Mouse (Mus musculus) limb, embryonic 12.5 days (tissue): ENCODE measurements around the gene Actl7b. TPM values are rescaled to one million over a fixed set of nuclear protein-coding genes. Genes with fewer than 3 reads are reported as not detected.

ENCODE experiments used
- ATAC-seq: fragments of 200-750 bp; cut with Nextera tagmentation; 2 replicates; pipeline ENCODE4 v1.8.0; 2017; ENCODE audit warnings: low read depth, moderate TSS enrichment; ENCODE audit not compliant: insufficient number of reproducible peaks, insufficient read depth, low FRiP score, low TSS enrichment
- H3K27ac ChIP-seq: fragments of 300-500 bp; sonication (generic); 2 replicates; pipeline ENCODE4 v1.5.1; 2016; ENCODE audit warnings: mild to moderate bottlenecking, moderate library complexity
- H3K27me3 ChIP-seq: fragments of 300-500 bp; sonication (generic); 2 replicates; pipeline ENCODE4 v1.6.1; 2016; ENCODE audit warnings: mild to moderate bottlenecking, moderate library complexity
- H3K36me3 ChIP-seq: fragments of 300-500 bp; sonication (generic); 2 replicates; pipeline ENCODE4 v1.6.1; 2016; ENCODE audit warnings: mild to moderate bottlenecking, moderate library complexity
- H3K4me1 ChIP-seq: fragments of 300-500 bp; sonication (generic); replicated peaks from 2 replicates; pipeline ENCODE4 v1.6.1; 2016
- H3K4me2 ChIP-seq: fragments of 300-500 bp; sonication (generic); 2 replicates; pipeline ENCODE4 v1.6.1; 2016; ENCODE audit warnings: mild to moderate bottlenecking, moderate library complexity
- H3K4me3 ChIP-seq: fragments of 300-500 bp; sonication (generic); replicated peaks from 2 replicates; pipeline ENCODE4 v1.5.1; 2016; ENCODE audit warnings: mild to moderate bottlenecking
- H3K9ac ChIP-seq: fragments of 300-500 bp; sonication (generic); replicated peaks from 2 replicates; pipeline ENCODE4 v1.6.1; 2016; ENCODE audit warnings: mild to moderate bottlenecking, moderate library complexity
- H3K9me3 ChIP-seq: fragments of 300-500 bp; sonication (generic); 2 replicates; pipeline ENCODE4 v1.6.1; 2016; ENCODE audit warnings: mild to moderate bottlenecking, moderate library complexity
- WGBS: fragments of 180-500 bp; shearing (Covaris S2); methylation state at CpG from one replicate; pipeline ENCODE4 v1.1.7; 2016; 5-methylcytosine and 5-hydroxymethylcytosine counted together
- polyA plus RNA-seq: library from polyadenylated mRNA; unstranded; fragments of >200 nt; fragmentation: Nextera tagmentation; extraction: Ambion mirVana; gene quantifications from 2 replicates; pipeline ENCODE4 v1.2.1, GENCODE M21; 2016

The Actl7b gene
- 0.19 TPM in 1 of 2 replicates, not detected in the other for polyA plus RNA-seq

DNA sequence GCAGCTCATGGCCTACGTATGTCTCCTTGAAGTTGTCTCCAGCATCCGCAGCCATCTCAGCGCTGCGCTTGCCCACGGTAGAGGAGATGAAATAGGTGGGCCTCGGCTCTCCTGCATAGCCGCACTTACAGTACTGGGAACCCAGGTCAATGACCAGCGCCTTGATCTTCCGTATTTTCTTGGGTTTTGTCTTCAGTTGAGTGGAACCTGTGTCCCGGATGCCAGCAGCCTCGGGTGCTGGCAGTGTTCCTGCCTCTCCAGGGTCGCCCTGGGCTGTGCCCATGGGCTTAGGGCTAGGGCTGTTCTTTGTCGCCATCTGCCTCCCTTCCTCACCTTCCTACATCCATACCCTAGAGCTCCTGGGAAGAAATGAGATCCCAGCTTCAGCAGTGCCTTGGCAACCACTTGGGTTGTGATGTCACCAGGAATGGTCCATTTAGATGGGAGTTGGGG lies at the start of gene Actl7b:
TSS of gene Actl7b (minus strand) at position 403 of the 453 bp plus-strand sequence.
- 93% methylated on average over 13 of the region's 13 CpGs for WGBS
- no peak for ATAC-seq

DNA sequence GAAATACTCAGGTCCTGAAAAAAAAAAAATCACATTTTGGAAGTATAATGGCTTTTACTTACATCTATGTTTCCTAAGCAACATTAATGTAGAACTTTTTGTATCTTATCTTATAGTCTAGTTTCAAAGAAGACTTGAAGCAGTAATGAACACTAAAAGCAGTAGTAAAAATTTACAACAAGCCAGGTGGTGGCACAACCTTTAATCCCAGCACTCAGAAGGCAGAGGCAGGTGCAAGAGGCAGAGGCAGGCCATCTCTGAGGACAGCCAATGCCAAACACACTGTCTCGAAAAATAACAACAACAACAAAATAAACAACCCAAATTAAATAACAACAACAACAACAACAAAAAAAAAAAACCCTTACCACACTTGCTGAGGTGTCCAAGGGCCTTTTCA lies 29.8 kb upstream of the Actl7b start:
- no peak overlapping the region for H3K27ac ChIP-seq
- no peak overlapping the region for H3K4me2 ChIP-seq
- no peaks in the 10 kb centered on the region for H3K4me1 ChIP-seq
- H3K36me3 ChIP-seq, result peaks cover 92% of the 10 kb centered on the region
- no peak overlapping the region for H3K4me3 ChIP-seq
- H3K9me3 ChIP-seq, result no peaks in the 10 kb centered on the region
- H3K9ac ChIP-seq, result no peak overlapping the region
- H3K27me3 ChIP-seq, result no peaks in the 10 kb centered on the region
- ATAC-seq, result no peak
- WGBS, result 68% methylated on average over 1 of the region's 1 CpGs

More for the DNA sequence above, at the start of gene Actl7b:
- no peak within 1 kb of the TSS for H3K4me2 ChIP-seq
- H3K27me3 ChIP-seq, result no peaks in the 10 kb centered on the region
- no peak within 1 kb of the TSS for H3K9ac ChIP-seq
- H3K36me3 ChIP-seq, result peaks cover 25% of the 10 kb centered on the region
- H3K4me3 ChIP-seq, result no peak within 1 kb of the TSS
- no peaks in the 10 kb centered on the region for H3K9me3 ChIP-seq
- no peak within 1 kb of the TSS for H3K27ac ChIP-seq
- H3K4me1 ChIP-seq, result no peaks in the 10 kb centered on the region

DNA sequence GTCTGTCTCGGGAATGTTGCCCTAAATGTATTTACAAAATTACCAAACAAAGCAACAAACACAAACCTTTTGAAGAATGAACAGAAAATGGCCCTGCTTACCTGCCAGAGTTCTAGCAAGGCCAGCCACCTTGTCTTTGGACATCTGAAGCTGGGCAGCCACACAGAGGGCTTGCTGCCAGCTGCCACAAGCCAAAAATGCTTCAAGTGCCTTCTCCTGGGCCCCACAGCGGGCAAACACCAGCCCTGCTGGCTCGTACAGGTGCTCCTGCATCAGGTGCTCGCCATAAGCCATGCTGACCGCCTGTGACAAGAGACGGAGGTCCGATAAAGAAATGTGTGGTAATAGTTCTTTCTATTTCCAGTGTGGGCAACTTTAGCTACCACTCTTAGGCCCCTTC lies 27.7 kb upstream of the Actl7b start:
- Histone ChIP-seq H3K36me3 (peaks cover 98% of the 10 kb centered on the region), H3K27me3 (no peaks in the 10 kb centered on the region), H3K9ac (no peak overlapping the region), H3K4me2 (no peak overlapping the region), H3K4me1 (no peaks in the 10 kb centered on the region), H3K9me3 (no peaks in the 10 kb centered on the region), H3K27ac (no peak overlapping the region), H3K4me3 (no peak overlapping the region)
- ATAC-seq, result no peak
- 94% methylated on average over 7 of the region's 7 CpGs for WGBS

GRCm38 (mm10) chr4:56767861-56768284 lies 26.6 kb upstream of the Actl7b start:
- no peak overlapping the region for H3K4me3 ChIP-seq
- WGBS, result 68% methylated on average over 5 of the region's 5 CpGs
- no peak overlapping the region for H3K4me2 ChIP-seq
- no peak overlapping the region for H3K27ac ChIP-seq
- H3K4me1 ChIP-seq, result no peaks in the 10 kb centered on the region
- no peaks in the 10 kb centered on the region for H3K9me3 ChIP-seq
- peaks cover 96% of the 10 kb centered on the region for H3K36me3 ChIP-seq
- no peak overlapping the region for H3K9ac ChIP-seq
- no peak for ATAC-seq
- no peaks in the 10 kb centered on the region for H3K27me3 ChIP-seq

DNA sequence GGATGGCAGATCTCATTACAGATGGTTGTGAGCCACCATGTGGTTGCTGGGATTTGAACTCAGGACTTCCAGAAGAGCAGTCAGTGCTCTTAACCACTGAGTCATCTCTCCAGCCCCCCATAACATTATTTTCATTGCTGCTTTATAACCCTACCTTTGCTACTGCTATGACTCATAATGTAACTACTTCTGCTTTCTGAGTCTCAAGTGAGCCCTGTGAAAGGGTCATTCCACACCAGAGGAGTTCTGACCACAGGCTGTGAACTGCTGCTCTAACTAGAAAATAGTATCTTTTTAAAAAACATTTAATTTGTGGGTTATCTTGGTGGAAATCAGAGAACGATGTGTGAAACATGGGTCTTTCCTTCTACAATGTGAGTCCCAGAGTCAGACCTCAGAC lies 16.4 kb upstream of the Actl7b start:
- H3K9ac ChIP-seq, result no peak overlapping the region
- 93% methylated on average over 1 of the region's 1 CpGs for WGBS
- H3K4me3 ChIP-seq, result no peak overlapping the region
- no peak for ATAC-seq
- H3K27me3 ChIP-seq, result no peaks in the 10 kb centered on the region
- no peak overlapping the region for H3K27ac ChIP-seq
- no peaks in the 10 kb centered on the region for H3K9me3 ChIP-seq
- H3K36me3 ChIP-seq, result peaks cover 98% of the 10 kb centered on the region
- H3K4me1 ChIP-seq, result no peaks in the 10 kb centered on the region
- no peak overlapping the region for H3K4me2 ChIP-seq

DNA sequence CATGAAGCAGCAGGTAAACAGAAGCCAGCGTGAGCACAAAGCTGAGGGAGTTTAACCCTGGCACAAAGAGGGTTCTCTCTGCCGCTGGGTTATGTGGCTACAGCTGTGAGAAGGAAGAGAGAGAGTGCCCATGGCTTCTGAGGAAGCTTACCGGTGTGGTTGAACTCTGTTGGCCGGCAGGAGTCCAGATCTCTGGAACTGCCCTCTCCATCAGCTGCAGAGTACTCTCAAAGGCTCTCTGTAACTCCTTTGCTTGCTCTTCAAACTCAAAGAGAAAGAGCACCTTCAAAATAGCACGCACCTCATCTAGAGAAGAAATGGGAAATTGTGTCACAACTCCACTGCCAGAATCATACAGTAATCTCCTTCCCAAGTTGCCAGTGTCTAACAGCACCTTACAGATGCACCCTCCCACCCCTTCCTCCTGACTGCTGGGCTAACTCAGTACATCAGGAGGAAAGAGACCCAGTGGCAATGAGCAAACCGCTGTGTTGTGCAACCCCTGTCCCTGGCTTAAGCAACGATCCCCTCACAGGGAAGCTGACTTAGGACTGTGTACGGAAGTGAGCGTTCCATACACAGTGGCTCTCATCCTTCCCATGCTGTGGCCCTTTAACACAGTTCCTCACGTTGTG lies 15.8 kb upstream of the Actl7b start:
- Histone ChIP-seq H3K4me2 (no peak overlapping the region), H3K27me3 (no peaks in the 10 kb centered on the region), H3K4me3 (no peak overlapping the region), H3K4me1 (no peaks in the 10 kb centered on the region), H3K9ac (no peak overlapping the region), H3K36me3 (peaks cover 93% of the 10 kb centered on the region), H3K27ac (no peak overlapping the region), H3K9me3 (no peaks in the 10 kb centered on the region)
- ATAC-seq, result no peak
- WGBS, result 91% methylated on average over 10 of the region's 10 CpGs

DNA sequence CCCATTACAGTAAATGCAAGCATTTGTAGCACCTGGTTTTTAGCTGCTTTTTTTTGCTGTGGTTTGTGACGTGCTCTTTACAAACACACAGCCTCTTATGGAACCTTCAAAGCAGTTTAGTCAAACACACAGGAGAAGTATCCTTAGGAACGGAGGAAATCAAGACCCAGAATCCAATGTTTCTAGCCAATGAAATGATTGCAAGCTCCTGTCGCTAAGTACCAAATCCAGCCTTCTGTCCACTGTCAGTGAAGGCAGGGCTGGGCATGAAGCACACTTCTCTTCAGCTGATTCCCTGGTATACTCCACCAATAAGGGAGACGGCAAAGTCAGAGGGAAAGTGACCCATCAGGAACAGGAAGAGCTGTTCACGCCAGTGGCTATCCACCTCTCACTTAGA lies 14.8 kb upstream of the Actl7b start:
- H3K4me2 ChIP-seq, result no peak overlapping the region
- WGBS, result 84% methylated on average over 5 of the region's 5 CpGs
- no peak for ATAC-seq
- no peaks in the 10 kb centered on the region for H3K9me3 ChIP-seq
- no peaks in the 10 kb centered on the region for H3K27me3 ChIP-seq
- H3K4me1 ChIP-seq, result no peaks in the 10 kb centered on the region
- H3K36me3 ChIP-seq, result peaks cover 93% of the 10 kb centered on the region
- no peak overlapping the region for H3K27ac ChIP-seq
- no peak overlapping the region for H3K9ac ChIP-seq
- no peak overlapping the region for H3K4me3 ChIP-seq

DNA sequence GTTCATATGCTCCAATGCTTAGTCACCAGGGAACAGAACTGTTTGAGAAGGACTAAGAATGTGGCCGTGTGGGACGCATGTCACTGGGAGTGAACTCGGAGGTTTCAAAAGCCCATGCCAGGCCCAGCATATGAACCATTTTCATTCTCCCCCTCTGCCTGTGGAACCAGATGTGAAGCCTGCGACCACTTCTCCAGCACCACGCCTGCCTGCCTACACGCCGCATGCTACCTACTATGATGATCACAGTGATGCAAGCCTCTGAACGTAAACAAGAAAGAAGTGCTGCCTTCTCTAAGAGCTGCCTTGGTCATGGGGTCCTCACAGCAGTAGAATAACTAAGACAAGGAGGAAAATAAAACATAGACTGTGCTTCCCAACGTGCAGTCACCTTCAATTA lies 6.2 kb upstream of the Actl7b start:
- no peak overlapping the region for H3K9ac ChIP-seq
- no peaks in the 10 kb centered on the region for H3K27me3 ChIP-seq
- H3K4me2 ChIP-seq, result no peak overlapping the region
- no peak overlapping the region for H3K27ac ChIP-seq
- no peaks in the 10 kb centered on the region for H3K9me3 ChIP-seq
- H3K36me3 ChIP-seq, result peaks cover 82% of the 10 kb centered on the region
- no peaks in the 10 kb centered on the region for H3K4me1 ChIP-seq
- no peak overlapping the region for H3K4me3 ChIP-seq
- ATAC-seq, result no peak
- 97% methylated on average over 9 of the region's 9 CpGs for WGBS

DNA sequence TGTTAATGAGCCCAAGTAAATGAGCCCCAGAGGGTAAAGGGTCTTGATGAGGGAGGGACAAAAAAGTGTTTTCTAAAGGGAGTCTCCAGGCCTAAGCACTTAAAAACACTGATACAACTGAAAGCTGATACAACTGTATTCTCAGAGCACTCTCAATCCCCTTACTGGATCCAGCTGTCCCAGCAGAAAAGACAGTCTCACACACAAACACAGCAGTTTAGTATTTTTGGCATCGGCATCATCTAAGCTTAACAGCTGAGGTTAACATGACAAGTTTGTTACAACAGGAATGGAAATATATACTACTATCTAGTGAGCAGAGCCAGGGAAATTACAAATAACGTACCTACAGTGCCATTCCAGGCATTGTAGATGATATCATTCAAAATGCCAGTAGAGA lies 5.1 kb upstream of the Actl7b start:
- H3K9me3 ChIP-seq, result no peaks in the 10 kb centered on the region
- H3K4me2 ChIP-seq, result no peak overlapping the region
- H3K27me3 ChIP-seq, result no peaks in the 10 kb centered on the region
- 88% methylated on average over 2 of the region's 2 CpGs for WGBS
- H3K4me3 ChIP-seq, result no peak overlapping the region
- H3K4me1 ChIP-seq, result no peaks in the 10 kb centered on the region
- peaks cover 73% of the 10 kb centered on the region for H3K36me3 ChIP-seq
- ATAC-seq, result no peak
- H3K9ac ChIP-seq, result no peak overlapping the region
- H3K27ac ChIP-seq, result no peak overlapping the region

DNA sequence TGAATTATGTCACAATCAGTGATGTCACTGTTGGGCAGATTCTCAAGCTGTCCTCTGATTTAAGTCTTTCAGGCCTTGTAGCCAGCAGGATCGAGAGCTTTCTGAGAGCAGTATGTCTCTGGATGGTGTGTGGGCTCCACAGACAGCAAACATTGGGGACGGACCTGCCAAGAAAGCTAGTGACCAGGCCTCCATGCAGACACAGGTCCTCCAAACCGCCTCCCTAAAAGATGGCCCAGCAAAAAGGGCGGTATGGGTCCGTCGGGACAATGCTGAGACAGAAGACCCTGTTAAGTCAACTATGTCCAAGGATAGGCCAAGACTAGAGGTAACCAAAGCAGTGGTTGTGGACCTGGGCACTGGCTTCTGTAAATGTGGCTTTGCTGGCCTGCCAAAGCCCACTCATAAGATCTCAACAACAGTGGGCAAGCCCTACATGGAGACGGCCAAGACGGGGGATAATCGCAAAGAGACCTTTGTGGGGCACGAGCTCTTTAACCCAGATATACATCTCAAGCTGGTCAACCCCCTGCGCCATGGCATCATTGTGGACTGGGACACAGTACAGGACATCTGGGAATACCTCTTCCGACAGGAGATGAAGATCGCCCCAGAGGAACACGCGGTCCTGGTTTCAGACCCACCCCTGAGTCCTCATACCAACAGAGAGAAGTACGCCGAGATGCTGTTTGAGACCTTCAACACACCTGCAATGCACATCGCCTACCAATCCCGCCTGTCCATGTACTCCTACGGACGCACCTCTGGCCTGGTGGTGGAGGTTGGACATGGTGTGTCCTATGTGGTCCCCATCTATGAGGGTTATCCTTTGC lies 2.3 kb upstream of the Actl7b start, which contains the start of gene Actl7a:
TSS of gene Actl7a (plus strand) at position 51 of the 833 bp plus-strand sequence.
- ATAC-seq, result no peak
- WGBS, result 95% methylated on average over 21 of the region's 21 CpGs
- no peak within 1 kb of the TSS for H3K9ac ChIP-seq
- H3K36me3 ChIP-seq, result peaks cover 47% of the 10 kb centered on the region
- no peaks in the 10 kb centered on the region for H3K9me3 ChIP-seq
- no peaks in the 10 kb centered on the region for H3K4me1 ChIP-seq
- H3K4me3 ChIP-seq, result no peak within 1 kb of the TSS
- no peak within 1 kb of the TSS for H3K27ac ChIP-seq
- H3K4me2 ChIP-seq, result no peak within 1 kb of the TSS
- no peaks in the 10 kb centered on the region for H3K27me3 ChIP-seq

DNA sequence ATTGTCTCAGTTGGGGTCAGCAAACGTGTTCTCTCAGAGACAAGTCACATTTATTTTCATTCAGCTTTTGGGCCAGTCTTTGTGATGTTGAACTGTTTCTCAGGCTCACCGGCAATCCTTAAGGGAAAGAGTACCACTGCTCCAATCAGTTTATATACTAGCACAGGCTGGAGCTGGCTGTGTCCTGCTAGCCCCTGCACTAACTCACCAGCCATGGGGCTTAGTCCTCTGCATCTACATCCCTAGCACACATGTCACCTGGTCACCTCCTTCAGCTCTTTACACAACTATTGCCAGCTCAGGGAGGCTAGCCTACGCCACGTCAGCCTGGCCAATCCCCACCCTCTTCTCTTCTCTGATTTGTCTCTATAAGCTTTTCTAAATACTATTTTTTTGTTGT lies 1.5 kb upstream of the Actl7b start:
- Histone ChIP-seq H3K9ac (no peak overlapping the region), H3K4me2 (no peak overlapping the region), H3K4me1 (no peaks in the 10 kb centered on the region), H3K36me3 (peaks cover 39% of the 10 kb centered on the region), H3K9me3 (no peaks in the 10 kb centered on the region), H3K27ac (no peak overlapping the region), H3K27me3 (no peaks in the 10 kb centered on the region), H3K4me3 (no peak overlapping the region)
- 88% methylated on average over 4 of the region's 4 CpGs for WGBS
- ATAC-seq, result no peak
